Mouse (Mus musculus) inflammation-experienced regulatory T-cells, adult 6 months (primary cell): ENCODE measurements at regions not wholly inside any gene's neighbourhood (a gene's known extent, or its start where the extent isn't known, plus 50 kb on each side); places are given as distances from the start of the nearest gene placed in this dataset.
A peak's percentile ranks its signal among the peaks of the same experiment; 100 is the strongest.

Experiments used
- ATAC-seq: one replicate; pipeline ENCODE4 v1.8.0; 2017

DNA sequence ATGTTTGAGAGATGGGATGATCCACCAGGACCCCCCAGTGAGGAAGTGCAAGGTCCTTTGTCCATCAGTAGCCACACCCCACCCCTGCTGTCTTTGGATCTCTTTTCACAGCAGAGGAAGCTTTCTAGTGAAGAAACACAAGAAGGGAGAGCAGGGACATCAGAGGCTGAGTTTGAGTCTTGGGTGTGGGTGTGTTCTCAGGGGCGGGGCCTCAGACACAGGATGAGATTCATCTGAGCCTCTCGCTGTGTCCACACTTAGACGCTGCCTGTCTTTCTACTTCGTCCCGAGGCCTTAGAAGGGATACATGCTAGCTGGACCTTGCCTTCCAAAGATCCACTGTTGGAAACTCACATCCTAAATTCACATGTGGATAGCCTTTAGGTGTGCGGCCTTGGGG, 893.5 kb upstream of the Car8 start:
- ATAC-seq, result no peak

DNA sequence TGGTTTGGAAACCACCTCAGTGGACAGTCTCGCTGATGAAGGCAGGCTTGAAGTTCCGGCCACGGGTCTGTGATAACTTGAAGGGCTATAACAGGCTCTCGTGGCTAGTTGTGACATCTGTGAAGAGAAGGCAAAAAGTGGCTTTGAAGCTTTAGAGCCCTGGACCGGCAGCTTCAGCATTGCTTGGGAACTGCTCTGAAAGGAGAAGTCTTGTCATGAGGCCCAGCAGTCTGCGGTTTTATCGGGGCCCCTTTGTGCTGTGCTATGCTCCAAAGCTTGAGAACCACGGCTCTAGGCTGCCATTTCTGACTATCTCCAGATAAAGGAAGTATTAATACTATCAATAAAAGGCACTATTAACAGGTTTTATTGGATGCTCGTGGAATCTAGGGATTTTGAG, 892.8 kb upstream of the Car8 start:
- ATAC-seq, result no peak

DNA sequence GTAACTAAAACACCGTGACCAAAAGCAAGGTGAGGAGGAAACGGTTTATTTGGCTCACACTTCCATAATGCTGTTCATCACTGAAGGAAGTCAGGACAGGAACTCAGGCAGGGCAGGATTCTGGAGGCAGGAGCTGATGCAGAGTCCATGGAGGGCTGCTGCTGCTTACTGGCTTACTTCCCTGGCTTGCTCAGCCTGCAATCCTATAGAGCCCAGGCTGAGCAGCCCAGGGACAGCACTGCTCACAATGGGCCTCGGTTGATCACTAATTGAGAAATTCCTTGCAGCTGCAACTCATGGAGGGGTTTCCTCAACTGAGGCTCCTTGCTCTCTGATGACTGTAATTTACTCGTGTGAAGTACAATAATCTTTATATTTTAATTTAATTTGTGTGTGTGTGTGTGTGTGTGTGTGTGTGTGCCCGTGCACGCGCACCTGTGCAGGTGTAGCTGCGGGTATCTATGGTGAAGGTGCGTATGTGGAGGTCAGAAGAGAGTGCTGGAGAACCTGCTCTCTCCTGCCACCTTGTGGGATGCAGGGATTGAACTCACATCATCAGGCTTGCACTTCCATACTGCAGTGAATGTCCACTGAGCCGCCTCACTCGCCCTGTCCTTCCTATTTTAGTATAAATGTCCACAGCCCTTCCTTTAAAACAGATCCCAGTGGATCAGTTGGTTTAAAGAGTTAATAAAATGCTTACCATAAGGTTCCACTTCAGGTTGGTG, 886.6 kb upstream of the Car8 start:
- ATAC-seq, result no peak

DNA sequence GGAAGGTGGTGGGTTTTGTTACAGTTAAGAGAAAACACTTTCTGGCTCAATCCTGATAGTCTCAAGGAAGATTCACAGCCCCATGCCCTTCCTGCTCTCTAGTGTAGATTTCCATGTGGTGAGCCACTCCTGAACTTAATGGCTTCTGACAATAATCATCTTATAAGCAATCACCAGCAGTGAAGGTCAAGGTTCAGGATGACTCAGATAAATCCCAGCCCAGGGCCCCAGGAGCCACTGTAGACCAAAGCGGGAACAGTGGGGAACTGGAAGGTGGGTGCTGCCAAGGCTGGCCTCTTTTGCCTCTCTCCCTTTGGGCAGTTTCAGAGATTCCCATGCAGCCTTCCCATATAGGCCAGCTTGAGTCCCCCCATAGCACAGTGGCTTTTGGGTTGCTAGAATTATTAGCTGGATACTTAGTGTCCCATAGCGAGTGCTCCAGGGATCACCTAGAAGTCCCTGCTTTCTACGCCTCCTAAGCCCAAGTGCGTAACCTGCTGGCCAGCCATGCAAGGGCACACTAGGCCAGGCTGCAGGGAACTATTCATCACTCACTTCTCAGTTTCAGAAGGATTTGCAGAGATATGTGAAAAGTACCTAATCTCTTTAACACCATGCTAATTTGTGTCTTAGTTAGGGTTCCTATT, 885.9 kb upstream of the Car8 start:
- no peak for ATAC-seq

DNA sequence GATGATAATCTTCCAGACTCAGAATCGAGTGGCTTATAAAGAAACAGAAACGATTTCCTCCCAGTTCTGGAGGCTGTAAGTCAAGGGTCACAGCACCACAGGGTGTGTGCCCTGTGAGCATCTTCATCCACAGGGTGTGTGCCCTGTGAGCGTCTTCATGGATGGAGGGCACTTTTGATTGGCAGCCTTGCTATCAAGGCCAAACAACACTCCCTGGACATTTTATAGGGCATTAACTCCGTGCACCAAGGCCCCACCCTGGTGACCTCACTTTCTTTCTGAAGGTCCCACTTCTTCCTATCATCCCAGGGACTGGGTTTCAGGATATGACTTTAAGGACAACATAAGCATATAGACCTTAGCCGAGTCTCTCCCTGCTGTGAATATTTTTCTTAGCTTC, 885.3 kb upstream of the Car8 start:
- no peak for ATAC-seq

DNA sequence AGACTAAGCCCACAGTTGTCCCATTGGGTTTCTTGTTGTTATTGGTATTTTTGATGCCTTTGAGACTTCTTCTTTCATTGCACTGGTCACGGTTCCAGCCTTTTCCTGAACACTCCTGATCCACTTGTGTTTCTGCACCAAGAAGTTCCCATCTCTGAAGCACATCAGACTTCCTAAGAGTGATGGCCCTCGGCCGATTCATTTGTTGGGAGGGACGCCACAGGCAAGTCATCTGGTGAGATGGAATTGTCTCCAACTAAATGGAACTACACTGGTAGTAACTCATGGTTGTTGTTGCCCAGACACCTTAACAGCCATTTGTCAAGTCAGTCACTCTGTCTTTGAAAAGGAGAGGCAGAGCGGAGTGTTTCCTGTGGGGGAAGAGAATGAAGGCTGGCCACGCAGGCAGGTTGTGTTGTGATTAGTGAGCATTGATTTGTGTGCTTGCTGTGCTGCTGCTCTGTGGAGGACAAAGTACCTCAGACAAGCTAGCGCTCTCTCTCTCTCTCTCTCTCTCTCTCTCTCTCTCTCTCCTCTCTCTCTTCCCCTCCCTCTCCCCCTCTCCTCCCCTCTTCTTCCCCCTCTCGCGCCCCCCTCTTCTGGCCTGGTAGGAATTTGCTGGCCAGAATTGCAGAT, 884.7 kb upstream of the Car8 start:
- no peak for ATAC-seq

DNA sequence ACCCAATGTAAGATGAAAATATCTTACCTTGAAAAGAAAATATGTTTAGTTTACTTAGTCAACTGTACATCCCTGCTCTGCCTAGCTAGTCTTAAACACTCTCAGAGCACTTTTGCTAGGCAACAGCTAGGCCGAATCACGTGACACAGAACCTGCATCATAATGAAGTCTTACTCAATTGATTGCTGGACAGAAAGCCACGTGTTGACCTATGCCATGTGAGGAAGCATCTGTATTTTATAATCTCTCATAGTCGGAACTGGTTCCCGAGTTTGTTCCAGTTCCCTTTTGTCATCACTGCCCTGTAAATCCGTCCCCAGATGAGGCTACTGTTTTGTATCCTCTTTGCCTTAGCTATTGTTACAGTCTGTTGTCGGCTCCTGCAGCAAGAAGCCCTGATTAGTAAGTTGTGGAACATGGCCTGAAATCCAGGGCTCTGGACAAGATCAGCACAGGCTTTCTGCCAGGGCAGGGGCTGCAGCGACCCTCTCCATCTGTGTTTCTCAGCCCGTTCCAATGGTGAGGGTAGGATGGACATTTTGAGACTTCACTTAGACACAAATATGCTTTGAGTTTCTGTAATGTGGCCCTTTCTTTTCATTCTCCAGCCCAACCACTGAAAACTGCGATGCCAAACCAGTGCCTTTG, 883.9 kb upstream of the Car8 start:
- ATAC-seq, result no peak

DNA sequence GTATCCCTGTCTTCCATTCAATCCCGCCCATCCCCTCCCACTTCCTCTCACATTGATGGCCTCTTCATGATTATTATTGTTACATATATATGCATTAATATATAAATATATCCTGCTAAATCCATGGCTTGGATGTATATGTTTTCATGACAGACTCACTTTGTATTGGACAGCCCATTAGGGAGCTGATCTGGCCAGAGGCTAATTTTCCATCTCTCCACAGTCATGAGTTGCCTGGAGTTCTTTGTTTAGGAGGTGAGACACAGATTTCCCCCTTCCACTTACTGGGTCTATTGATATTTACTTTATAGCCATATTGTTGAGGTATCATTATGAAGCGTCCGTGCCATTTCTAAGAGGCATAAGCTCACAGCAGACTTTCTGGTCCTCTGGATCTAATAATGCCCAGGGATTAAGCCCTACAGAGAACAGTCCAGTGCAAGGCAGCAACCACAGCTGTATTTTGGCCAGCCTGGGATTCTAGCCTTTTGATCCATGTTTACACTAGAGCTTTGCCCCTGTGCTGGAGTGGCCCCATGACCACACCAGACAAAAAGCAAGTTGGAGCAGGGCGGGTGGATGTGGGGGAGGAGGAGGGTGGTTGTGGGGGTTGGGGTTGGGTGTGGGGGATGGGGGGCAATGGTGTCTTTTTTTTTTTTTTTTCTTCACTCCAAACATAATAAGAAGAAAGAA, 878.3 kb upstream of the Car8 start:
- ATAC-seq, result no peak

DNA sequence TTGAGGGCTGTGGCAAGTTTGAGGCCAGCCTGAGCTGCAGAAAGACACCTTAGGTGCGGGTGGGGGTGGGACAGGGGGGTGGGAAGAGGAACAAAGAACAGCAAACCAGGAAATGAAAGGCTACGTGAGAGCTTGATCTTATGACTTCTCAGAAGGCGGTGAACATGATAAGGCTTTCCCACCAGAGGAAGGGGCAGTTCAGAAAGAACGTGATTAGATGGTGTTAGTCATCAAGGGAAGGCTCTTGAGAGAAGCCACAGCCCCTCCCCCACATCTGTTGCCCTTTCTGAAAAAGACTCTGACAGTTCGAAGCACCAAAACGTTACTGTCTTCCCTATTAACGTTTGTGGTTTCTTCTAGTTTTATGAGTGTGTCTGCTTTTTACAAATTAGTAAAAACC, 877.0 kb upstream of the Car8 start:
- no peak for ATAC-seq

DNA sequence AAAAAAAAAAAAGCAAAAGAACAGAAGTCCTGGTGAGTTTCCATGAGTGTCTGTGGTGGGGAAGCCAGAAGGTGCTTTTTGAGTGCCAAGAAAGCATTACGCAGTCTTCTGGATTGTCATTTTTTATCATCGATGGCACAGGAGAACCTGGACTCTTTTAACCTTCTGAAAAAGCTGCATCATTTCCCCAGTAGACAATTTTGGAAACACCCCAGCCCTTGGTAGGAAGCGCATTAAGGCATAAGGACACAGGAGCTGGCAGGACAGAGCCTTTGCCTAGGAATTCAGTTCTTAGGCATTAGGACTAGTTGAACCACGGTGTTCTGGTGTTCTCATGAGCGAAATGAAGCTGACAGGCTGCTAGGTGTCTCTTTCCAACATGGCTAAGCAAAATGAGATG, 875.1 kb upstream of the Car8 start:
- no peak for ATAC-seq

DNA sequence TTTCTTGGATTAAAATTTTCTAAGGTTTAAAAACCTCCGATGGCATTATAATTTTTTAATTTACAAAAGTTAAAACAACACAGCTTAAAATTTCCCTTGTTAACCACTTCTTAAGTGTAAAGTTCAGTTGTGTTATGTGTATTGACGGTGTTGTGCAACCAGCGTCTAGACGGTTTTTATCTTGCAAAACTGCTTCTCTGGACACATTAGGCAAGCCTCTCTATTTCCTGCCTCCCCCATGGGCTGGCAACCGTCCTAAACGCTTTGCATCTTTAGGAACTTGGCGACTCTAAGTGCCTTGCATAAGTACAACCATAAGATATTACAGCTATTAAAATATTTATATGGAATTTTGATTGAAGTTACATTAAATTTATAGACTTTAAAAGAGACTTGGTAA, 871.5 kb upstream of the Car8 start:
- ATAC-seq, result no peak

DNA sequence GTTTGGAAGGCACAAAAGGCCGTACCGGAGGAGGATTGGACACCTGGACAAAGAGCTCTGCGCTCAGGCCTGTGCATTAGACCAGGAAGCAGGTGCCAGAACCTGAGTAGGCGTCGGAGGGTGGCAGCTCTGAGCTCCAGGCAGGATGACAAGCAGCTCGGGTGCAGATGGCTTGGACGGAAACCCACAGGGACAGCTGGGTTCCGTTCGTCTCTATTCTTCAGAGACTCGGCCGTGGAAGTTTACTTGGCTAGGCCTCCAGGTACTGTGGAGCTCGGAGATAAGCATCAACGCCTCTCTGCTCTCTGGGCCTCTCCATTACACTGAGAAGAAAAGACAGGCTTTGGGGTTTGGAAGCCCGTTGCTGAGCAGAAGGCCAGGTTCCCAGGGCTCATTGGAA, 868.5 kb upstream of the Car8 start:
- ATAC-seq, result no peak

DNA sequence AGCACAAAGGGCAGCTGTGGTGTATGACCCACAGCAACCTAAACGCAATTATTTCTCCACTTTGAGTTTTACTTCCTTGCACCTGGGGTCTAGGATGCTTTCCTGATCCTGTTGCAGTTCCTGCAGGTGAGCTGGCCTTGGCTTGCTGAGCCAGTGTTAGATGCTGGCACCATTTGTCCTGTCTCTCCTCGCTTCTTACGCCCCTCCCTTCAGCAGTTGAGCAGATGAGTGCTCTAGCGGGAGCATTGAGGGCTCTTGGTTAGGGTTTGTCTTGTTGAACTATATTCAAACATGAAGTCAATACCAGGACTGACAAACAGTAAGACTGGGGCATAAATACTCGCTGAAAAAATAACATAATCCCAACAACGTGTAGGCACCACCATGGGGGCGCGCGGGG, 867.9 kb upstream of the Car8 start:
- ATAC-seq, result no peak

DNA sequence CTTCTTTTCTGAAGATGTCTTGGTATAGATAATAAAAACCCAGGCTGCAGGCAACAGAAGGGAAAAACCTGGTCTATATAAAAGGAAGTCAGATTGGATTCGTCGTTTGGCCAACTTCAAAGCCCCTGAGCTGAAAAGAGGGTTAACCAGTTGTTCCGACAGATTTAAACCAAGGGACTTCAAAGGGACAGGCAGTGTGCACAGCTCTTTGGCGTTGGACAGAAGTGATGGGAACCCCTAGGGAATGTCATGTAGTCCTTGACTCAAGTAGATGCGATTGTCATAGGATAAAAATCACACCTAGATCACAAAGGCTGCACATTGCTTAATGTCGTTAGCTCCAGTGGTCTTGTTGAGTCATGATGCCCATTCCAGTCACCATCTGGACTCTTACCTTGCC, 865.8 kb upstream of the Car8 start:
- ATAC-seq, result no peak

DNA sequence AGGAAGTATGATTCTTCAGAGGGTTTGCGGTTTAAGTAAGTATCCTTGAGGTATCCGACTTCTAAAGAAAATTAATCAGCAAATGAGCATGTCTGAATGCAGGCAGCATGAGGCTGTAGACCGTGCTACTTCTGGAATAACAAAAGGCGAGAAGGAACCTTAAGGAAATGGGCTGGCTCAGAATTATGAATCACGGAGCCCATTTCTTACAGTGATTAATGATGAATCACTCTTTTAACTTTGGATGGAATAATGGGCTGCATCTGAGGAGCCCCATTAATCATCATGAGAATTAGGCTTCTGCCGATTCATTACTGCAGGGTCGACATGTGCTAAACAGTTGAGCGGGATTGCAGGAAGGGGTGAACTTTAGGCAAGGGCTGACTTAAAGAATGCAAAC, 865.1 kb upstream of the Car8 start:
- ATAC-seq, result no peak

DNA sequence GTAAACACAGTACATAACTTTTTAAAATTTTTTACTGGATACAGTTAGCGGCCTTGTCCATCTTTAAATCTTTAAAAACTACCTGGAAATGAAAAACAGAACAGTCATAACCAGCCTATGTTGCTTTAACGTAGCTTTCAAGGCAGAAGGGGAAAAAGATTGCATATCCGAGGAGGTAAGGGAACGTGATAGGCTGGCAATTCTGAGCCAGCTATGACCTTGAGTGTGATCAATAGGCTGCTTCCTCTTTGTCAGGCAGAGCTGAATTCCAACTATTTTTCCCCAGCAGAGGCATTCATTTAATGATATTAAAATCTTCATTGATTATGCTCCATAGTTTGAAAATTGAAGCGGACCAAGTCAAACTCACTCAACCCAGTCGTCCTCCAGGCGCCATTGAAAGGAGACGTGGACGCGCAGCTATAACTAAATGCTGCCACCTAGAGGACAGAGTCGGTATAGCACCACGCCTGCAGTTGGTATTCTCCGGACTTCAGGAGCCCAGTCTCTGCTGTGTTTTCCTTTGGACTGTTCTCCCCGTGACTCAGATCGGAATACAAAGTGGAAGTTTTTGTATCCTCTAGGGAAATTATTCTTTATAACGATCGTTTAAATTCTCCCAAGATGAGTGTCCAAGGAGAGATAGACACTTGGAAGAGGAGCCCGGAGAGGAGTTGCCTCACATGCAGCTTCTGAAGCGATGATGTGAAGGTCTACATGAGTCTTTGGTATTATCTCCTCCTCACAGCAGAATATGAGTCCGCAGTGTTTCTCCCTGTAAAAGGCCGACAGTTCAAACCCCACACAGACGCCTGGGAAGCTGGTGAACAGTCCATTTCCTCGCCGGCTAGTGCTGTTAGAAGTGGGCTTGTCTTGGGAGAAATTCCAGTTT, 858.2 kb upstream of the Car8 start:
- ATAC-seq, result peak; percentile 88

DNA sequence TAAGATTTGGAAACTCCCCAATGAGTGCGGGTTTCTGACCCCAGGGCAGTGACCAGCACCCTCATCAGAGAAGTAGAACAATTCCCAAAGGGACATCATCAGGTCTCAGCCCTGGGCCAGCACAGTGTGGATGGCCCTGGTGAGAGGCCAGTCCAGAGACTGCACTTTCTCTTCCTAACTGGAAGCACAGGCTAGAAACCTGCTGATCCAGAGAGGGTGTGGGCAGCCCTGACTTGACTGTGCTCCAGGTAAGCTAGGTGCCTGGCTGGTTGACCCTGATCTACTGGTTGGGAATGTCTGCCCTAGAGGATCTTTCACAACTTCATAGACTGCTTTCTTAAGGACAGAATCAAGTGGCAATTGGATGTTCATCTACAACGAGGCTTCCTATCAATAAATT, 857.4 kb upstream of the Car8 start:
- no peak for ATAC-seq

DNA sequence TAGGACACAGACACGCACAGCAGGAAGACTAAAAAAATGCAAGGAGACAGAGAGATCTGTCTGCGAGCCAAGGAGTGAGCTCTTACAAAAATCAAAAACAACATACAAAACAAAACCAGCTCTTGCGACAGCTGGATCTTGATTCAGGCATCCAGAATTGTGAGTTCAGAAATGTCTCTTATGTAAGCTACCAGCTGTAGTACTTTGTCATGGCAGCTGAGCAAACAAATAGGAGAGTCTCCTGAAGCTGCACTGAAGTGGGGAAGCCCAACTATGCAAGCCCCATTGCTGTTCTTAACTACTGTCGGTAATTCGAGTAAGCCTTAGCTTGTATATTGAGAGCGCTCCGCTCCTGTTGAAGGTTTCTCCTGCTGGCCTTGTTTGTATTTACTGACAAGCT, 856.8 kb upstream of the Car8 start:
- ATAC-seq, result no peak

DNA sequence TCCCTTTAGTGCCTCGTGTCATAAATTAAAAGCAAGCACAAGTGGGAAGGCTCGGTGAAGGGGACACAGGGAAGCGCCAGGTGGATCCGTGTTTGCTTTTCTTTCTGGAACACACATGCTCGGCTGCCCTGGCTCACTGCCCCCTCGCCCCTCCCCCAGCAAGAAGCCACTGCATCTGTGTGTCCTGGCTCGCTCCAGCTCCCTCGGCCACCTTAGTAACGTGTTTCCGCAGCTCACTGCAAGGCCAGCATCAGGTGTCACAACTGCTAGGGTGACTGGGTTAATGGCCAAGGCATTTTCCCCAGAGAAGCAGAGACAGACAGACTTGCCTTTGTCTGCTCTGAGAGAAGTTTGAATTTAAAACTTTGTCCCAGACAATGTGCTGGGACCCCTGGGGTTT, 855.7 kb upstream of the Car8 start:
- ATAC-seq, result no peak

DNA sequence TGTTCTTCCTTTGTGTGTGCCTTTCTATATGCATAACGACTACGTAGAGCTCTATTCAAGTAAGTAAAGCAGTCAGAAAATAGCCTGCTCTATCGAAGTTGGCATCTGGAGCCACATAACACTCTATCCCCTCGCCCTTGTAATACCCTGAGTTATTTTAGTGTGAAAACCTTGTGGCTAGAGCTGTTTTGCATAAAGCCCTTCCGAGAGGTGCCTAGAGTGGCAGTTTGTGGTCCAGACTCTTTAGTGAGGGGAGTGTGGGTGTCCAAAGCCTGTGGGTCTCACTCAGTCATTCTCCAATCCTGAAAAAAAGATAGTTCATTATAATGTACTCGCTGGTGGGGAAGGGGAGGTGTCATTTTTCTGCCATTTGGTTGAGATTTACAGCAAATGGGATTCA, 855.2 kb upstream of the Car8 start:
- no peak for ATAC-seq

DNA sequence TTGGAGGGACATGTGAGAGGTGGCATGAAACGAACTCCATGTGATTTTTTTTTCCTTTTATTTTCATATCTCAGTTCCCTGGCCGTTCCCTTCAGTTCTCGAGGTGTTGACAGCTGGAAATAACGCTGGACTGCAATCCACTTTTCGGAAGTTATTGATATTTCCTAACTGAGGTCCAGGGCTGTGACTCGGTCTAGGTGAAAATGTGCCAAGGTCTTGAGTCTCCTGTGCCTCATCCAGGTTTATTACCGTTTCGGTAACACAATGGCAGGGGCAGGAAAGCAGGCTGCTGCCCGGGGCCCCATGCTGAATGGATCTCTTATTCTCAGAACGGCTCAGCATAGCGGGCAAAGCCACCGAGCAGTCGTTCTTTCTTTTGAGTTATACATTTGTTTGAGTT, 844.7 kb upstream of the Car8 start:
- no peak for ATAC-seq
